Mouse (Mus musculus) heart, postnatal 0 days (tissue): Measurements from ENCODE around the gene Pipox. TPM values are rescaled to one million over a fixed set of nuclear protein-coding genes. Genes with fewer than 3 reads are reported as not detected.

Source experiments
- ATAC-seq: fragments of 200-750 bp; cut with Nextera tagmentation; 2 replicates; pipeline ENCODE4 v1.8.0; 2017; ENCODE audit warnings: low read depth, moderate number of reproducible peaks, moderate library complexity; ENCODE audit not compliant: insufficient read depth
- DNase-seq: peaks from one replicate; pipeline ENCODE4 v3.0.0-alpha.2; 2016; ENCODE audit warnings: low spot score
- H3K27ac ChIP-seq: fragments of 300-500 bp; sonication (generic); 2 replicates; pipeline ENCODE4 v1.5.1; 2014; ENCODE audit warnings: low read depth, mild to moderate bottlenecking
- H3K27me3 ChIP-seq: fragments of 300-500 bp; sonication (generic); 2 replicates; pipeline ENCODE4 v1.6.1; 2014; ENCODE audit warnings: low read length, mixed read lengths; ENCODE audit not compliant: control insufficient read depth, insufficient read depth
- H3K36me3 ChIP-seq: fragments of 300-500 bp; sonication (generic); replicated peaks from 2 replicates; pipeline ENCODE4 v1.6.1; 2014; ENCODE audit warnings: low read length, mixed read lengths; ENCODE audit not compliant: control insufficient read depth, insufficient read depth
- H3K4me1 ChIP-seq: fragments of 300-500 bp; sonication (generic); 2 replicates; pipeline ENCODE4 v1.6.1; 2014; ENCODE audit warnings: antibody characterized with exemption; ENCODE audit not compliant: control insufficient read depth, insufficient read depth
- H3K4me2 ChIP-seq: fragments of 300-500 bp; sonication (generic); 2 replicates; pipeline ENCODE4 v1.6.1; 2014; ENCODE audit warnings: low read depth, mild to moderate bottlenecking, low read length, moderate library complexity
- H3K4me3 ChIP-seq: fragments of 300-500 bp; sonication (generic); 2 replicates; pipeline ENCODE4 v1.5.1; 2014; ENCODE audit warnings: low read depth, low read length
- H3K9ac ChIP-seq: fragments of 300-500 bp; sonication (generic); replicated peaks from 2 replicates; pipeline ENCODE4 v1.6.1; 2014; ENCODE audit warnings: low read depth, low read length, mixed read lengths
- H3K9me3 ChIP-seq: fragments of 300-500 bp; sonication (generic); replicated peaks from 2 replicates; pipeline ENCODE4 v1.6.1; 2016; ENCODE audit warnings: low read length; ENCODE audit not compliant: control insufficient read depth
- CTCF ChIP-seq: IDR thresholded peaks from 2 replicates; pipeline ENCODE4 v1.5.1; 2016; ENCODE audit warnings: antibody characterized with exemption, control low read depth, low read depth
- EP300 ChIP-seq: IDR thresholded peaks from 2 replicates; pipeline ENCODE4 v1.6.1; 2016; ENCODE audit warnings: antibody characterized with exemption, low read depth
- WGBS: fragments of 180-500 bp; shearing (Covaris S2); extraction: QIAGEN DNeasy Blood & Tissue Kit; methylation state at CpG from one replicate; pipeline ENCODE4 v1.1.7; 2014; 5-methylcytosine and 5-hydroxymethylcytosine counted together
- polyA plus RNA-seq: library from polyadenylated mRNA; unstranded; fragments of >200 nt; fragmentation: Nextera tagmentation; extraction: Ambion mirVana; gene quantifications from 2 replicates; pipeline ENCODE4 v1.2.1, GENCODE M21; 2015
- total RNA-seq: library from RNA; depleted of rRNA; stranded (reverse); fragments of >200 nt; gene quantifications from 2 replicates; pipeline ENCODE4 v1.2.3, GENCODE M21; 2014; ENCODE audit warnings: low replicate concordance

Pipox gene
- total and polyA plus RNA-seq, 2 experiments from 2014 or later, result 2.4 to 2.6 TPM

DNA sequence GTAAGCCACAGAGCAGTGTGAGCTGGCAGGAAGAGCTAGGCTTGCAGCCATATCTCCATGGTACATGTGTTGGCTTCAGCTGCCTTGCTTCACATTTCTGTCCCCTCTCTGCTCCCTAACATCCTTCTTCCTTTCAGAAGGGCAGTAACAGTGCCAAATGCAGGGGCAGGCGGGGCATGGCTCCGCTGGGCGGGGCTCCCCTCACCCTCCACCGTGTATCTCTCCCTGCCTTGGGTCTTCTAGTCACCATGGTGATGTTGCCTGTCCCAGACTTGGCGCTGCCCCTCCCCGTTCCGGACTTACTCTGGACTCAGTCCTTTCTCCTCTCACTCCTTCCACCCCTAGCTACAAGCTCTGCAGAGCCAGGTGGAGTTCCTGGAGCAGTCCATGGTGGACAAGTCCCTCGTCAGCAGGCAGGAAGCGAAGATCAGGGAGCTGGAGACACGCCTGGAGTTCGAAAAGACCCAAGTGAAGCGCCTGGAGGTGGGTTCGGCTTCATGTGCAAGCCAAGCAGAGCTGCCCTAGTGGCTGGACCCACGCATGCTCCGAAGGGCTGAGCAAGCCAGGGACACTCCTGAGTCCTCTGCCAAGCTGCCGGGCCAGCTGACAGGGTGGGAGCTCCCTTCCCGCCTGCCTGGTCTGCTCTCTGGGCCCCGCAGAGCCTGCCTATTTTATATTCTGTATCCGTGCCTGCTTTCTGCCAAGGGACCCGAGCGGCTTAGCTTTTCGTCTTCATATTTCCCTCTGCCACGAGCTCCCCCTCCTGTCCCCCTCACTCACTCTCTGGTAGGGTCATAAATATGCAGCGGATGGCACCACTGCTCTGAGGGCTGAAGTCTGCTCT is 43.3 kb downstream of the Pipox start:
- peak; percentile 43; the same call in 1 of the 2 replicates for ATAC-seq
- H3K4me3 ChIP-seq, result no peak overlapping the region
- H3K27ac ChIP-seq, result no peak overlapping the region
- H3K4me1 ChIP-seq, result no peaks in the 10 kb centered on the region
- DNase-seq, result no peak
- no peak overlapping the region for H3K9ac ChIP-seq
- H3K36me3 ChIP-seq, result peaks cover 93% of the 10 kb centered on the region
- TF ChIP-seq EP300 (no peak), CTCF (no peak)
- H3K9me3 ChIP-seq, result no peaks in the 10 kb centered on the region
- 65% methylated on average over 23 of the region's 24 CpGs for WGBS
- no peak overlapping the region for H3K4me2 ChIP-seq
- H3K27me3 ChIP-seq, result no peaks in the 10 kb centered on the region

DNA sequence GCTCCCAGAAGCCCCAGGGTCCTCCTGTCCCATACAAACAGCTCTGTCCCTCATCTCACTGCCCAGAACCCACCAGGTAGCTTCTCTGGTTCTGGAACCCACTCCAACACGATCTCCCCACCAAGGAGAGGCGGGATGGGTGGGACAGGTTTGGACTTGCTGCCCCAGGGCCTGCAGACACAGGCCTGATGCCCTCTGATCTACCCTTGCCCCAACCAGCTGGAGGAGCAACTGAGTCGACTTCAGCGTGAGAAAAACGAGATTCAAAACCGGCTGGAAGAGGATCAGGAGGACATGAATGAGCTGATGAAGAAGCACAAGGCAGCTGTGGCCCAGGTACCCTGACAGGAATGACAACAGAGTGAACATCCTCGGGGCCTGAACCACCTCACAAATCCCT is 44.7 kb downstream of the Pipox start:
- H3K27ac ChIP-seq, result no peak overlapping the region
- no peak overlapping the region for H3K9ac ChIP-seq
- DNase-seq (no peak), ATAC-seq (no peak)
- no peaks in the 10 kb centered on the region for H3K9me3 ChIP-seq
- no peaks in the 10 kb centered on the region for H3K27me3 ChIP-seq
- H3K4me1 ChIP-seq, result no peaks in the 10 kb centered on the region
- H3K4me3 ChIP-seq, result no peak overlapping the region
- WGBS, result 70% methylated on average over 7 of the region's 7 CpGs
- TF ChIP-seq EP300 (no peak), CTCF (no peak)
- no peak overlapping the region for H3K4me2 ChIP-seq
- H3K36me3 ChIP-seq, result peaks cover 91% of the 10 kb centered on the region

DNA sequence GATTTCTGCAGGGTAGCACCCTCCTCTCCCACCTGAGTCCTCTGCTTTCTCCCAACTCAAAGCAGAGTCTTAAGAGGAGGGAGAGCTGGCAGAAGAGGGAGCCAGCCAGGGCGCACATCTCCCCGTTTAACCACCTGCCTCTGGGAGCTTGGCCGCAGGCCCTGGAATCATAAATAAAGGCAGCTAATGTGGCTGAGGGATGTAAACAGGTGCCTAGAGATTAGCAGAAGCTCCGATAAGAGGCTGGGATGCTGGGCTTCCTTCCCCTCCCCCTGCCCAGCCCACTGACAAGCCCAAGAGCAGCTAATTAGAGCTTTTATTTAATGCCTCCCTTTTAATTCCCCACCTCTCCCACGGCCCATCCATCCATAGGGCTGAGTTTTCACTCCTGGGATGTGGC is 45.8 kb downstream of the Pipox start:
- 43% methylated on average over 5 of the region's 5 CpGs for WGBS
- Histone ChIP-seq H3K9ac (no peak overlapping the region), H3K4me1 (no peaks in the 10 kb centered on the region), H3K4me2 (no peak overlapping the region), H3K4me3 (no peak overlapping the region), H3K9me3 (no peaks in the 10 kb centered on the region), H3K27ac (no peak overlapping the region), H3K27me3 (no peaks in the 10 kb centered on the region), H3K36me3 (peaks cover 91% of the 10 kb centered on the region)
- DNase-seq (no peak), ATAC-seq (no peak)
- TF ChIP-seq EP300, result no peak
- no peak for TF ChIP-seq CTCF

GRCm38 (mm10) chr11:77847599-77848128 is 46.2 kb downstream of the Pipox start:
- H3K27ac ChIP-seq, result no peak overlapping the region

DNA sequence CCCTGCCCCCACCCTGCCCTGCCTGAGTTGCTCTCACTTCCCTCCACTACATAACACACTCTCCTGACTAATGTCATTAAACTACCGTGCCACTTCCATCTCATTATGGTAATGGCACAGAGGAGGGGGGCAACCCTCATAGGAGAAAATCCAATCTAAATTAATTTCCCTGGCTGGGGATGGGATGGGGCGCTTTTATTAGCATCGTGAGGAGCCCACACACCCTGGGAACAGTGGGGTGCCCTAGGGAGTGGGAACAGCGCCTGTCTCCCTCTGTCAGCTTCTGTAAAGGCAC is 50.0 kb downstream of the Pipox start:
- peaks cover 96% of the 10 kb centered on the region for H3K36me3 ChIP-seq
- 66% methylated on average over 4 of the region's 4 CpGs for WGBS

More at GRCm38 (mm10) chr11:77847599-77848128, 46.2 kb downstream of the Pipox start:
- TF ChIP-seq CTCF (no peak), EP300 (no peak)
- no peaks in the 10 kb centered on the region for H3K9me3 ChIP-seq
- no peaks in the 10 kb centered on the region for H3K27me3 ChIP-seq
- ATAC-seq (no peak), DNase-seq (no peak)
- H3K4me2 ChIP-seq, result no peak overlapping the region
- 64% methylated on average over 9 of the region's 9 CpGs for WGBS
- peaks cover 92% of the 10 kb centered on the region for H3K36me3 ChIP-seq
- no peak overlapping the region for H3K4me3 ChIP-seq
- H3K9ac ChIP-seq, result no peak overlapping the region
- no peaks in the 10 kb centered on the region for H3K4me1 ChIP-seq

More for the DNA sequence above, 50.0 kb downstream of the Pipox start:
- Histone ChIP-seq H3K4me2 (no peak overlapping the region), H3K4me3 (no peak overlapping the region), H3K4me1 (no peaks in the 10 kb centered on the region), H3K9ac (no peak overlapping the region), H3K27me3 (no peaks in the 10 kb centered on the region), H3K27ac (no peak overlapping the region), H3K9me3 (no peaks in the 10 kb centered on the region)
- DNase-seq (no peak), ATAC-seq (no peak)
- TF ChIP-seq CTCF, result no peak
- TF ChIP-seq EP300, result no peak
